Mouse (Mus musculus) spleen, embryonic (tissue): ENCODE results near the gene D10Jhu81e.
"Not testable (repeated sequence)": the region's sequence is repeated elsewhere in the genome, so short reads cannot be mapped to it uniquely, and the experiment has no call there.

Experiments used
- CTCF ChIA-PET: fragments of 350-600 bp; sonication (Branson Sonifier 250); formaldehyde crosslinking; loops from one replicate; lab custom pipeline; 2022; lab: Charles Lee

The D10Jhu81e gene

DNA sequence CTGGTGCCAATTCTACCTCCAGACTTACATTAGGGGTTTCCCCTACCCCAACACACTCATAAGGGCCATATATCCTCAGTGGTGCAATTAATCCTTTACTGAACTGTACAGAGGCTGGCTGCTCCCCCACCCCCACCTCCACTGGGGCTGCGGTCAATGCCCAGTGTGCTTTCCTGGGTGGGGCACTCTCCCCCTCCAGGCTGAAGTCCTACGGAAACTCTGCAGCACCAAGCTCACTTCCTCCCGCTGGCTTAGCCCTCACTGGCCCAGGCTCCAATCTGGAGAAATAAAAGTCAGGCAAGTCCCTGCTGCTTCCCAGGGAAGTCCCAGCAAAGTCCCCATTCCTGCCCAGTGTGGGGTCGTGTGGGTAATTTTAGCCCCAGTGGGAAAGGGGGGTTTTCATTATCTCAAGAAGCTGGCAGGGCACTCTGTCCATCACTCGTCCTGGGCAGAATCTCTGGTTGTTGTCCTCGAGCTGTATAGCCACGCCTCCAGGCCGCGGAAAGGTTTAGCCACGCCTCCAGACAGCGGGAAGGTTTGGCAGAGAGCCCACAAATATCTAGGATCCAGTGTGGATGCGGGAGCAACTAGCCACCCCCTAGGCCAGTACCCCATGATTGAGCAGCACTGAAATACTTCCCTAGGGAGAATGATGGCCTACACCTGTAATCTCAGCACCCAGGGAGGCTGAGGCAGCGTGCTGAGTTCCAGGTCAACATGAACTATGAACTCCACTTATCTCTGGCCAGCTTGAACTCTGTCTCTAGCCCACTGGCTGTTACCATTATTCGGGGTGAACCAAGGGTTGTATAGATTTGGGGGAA, 34.4 kb downstream of the D10Jhu81e start:
- CTCF ChIA-PET, result no interaction called here

DNA sequence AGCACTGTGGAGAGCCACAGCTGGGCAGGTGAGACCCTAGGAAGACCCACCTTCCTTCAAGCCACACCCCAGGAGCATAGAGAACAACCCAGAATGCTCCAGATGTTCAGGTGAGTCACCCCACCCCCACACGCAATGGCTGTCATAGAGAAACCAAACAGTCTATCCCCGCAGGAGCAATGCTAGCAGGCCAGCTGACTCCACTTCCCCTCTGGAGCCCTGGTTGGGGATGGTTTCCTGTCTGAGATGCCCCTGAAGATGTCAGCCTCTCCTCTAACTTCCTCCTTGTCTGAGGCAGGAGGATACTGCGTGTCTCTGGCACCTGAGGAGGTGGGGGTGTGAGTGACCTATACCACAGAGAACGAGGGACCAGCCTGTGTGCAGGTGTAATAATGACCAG, 35.2 kb downstream of the D10Jhu81e start:
- CTCF ChIA-PET, result no interaction called here

DNA sequence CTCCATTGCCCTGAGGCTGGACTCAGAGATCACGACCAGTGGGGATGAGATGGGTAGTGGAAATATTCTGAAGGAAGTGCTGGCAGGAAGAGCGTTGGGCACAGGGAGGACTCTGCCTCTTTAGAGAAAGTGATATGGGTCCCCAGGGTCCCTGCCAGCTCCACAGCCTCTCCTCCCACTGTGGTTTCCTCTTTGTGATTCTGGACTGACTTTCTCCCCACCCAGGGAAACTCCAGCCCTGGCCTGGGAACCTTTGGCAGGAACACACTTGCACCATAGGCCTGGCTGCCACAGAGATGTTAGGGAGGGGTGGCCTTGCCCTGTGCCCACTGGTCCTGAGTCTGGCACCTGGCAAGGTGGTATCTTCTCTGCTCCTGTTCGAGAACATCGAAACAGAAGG, 39.6 kb downstream of the D10Jhu81e start:
- CTCF ChIA-PET, result interaction anchor here (0.8 kb wide), 1 partner anchor 15 kb away, joined by 7 read pairs; no protein-coding TSS in a partner anchor

DNA sequence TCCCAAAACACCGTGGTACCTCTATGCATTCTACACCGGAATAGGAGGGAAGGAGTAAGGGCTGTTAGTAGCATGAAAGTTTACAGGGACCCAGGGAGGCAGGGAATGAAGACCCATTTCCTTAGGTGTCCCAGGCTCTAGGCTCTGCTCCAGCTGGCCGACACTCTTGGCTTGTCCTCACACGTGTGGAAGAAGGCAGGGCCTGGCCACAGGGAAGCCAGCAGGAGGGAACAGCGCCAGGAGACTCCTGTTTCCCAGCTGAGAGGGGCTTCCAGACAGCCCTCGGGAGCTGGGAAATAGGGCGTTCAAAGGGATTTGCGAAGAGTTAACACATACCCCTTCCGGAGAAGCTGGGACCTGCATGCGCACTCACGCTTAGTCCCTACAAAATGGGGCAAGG, 40.2 kb downstream of the D10Jhu81e start:
- CTCF ChIA-PET, result interaction anchor here (0.8 kb wide), 1 partner anchor 15 kb away, joined by 7 read pairs; no protein-coding TSS in a partner anchor

DNA sequence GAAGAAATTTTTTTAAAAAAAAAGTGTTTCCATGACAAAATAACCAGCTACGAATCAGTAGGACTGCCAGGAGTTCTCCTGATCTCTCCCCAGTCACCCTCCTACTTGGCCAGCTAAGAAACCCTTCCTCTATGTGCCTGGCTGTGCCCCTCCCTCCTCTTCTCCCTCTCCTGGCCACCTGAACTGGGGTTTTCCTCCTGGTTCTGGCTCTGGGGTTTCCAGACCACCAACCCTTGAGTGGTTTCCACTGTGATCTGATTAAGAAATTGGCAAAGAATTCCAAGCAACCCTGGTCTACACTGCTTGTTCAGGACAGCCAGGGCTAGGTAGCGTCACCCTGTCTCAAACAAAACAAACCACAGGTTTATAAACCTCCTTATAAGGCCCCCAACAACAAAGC, 40.9 kb downstream of the D10Jhu81e start:
- CTCF ChIA-PET, result no interaction called here

DNA sequence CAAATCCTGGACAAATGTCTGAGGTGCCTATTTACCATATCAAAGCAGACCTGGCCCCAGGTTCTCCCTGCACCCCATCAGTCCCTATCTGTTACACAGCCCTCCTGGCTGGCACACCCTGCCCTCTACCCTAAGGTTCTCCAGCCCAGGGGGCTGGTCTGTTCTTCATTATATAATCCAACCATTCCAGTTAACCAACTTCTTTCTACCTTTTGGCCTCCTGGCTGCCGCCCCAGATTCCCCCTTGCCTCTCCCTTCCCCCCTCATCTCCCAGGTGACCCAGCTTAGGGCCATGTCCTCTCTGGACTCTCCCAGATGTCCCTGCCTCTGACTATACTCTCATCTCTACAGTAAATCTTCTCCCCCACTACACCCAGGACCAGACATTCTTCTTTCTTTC, 41.7 kb downstream of the D10Jhu81e start:
- CTCF ChIA-PET, result no interaction called here

DNA sequence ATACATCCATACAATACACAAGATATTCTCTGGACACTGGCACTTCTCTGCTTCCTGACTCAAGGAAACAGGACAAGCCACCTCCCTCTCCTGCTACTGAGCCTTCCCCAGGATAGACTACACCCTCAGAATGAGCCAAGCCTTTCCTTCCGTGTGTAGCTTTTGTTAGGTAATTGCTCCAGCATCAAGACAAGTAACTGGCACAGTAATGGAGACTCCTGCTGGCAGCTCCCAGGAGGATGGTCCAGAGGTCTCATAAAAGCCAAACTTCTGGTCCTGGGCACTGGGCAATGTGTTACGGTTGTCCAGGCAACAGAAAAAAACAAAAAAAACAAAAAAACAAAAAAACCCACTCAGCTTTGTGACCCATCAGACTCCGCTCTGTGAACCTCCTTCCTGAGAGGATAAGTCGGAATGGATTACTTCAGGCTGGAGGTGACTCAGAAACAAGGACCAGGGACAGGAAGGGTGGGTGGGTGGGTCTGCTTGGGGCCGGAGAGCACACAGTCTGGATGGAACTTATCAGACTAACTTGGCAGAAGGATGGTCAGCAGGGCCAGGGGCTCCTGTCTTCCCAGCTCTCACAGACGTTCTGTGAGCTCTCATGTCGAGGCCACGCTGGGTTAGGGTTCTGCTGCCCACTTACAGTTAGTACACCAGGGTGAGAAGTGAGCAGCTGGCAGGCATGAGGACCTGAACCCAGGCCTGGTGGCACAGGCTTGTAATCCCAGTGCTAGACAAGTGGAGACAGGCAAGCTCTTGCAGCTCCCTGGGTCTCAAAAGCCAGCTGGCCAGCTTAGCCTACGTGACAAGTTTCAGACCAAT, 42.3 kb downstream of the D10Jhu81e start:
- CTCF ChIA-PET, result no interaction called here

DNA sequence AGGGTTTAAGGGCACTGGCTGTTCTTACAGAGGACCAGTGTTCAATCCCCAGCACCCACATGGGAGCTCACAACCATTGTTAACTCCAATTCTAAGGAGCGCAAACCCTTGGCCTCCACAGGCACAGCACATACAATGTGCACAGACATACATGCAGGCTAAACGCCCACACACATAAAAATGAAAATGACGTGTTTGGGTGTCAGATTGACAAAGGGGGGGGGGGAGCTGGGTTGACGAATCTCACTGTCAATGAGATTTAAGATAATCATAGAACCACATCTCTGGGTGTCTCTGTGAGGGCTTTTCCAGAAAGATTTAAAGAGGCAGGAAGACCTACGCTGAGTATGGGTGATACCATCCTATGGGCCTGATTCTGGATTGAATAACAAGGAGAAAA, 43.3 kb downstream of the D10Jhu81e start:
- CTCF ChIA-PET, result interaction anchor here (0.6 kb wide), 1 partner anchor 42 kb away, joined by 3 read pairs; no protein-coding TSS in a partner anchor

DNA sequence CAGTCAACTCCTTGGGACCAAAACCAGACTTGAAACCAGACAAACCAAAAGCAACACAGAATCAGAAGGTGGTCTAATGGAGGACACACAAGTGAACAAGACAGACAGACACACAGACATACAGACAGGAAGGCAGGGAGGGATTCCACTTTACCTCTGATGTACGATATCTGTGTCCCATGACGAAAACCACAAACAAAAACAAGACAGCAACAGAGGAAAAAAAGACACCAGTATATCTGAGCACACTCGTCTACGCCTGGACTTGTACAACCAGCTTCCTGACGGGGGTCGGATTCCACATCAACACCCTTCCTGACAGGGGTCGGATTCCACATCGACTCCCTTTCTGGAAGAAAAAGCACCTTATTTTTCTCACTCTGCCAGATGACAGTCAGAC, 44.5 kb downstream of the D10Jhu81e start:
- CTCF ChIA-PET, result not testable (repeated sequence)

DNA sequence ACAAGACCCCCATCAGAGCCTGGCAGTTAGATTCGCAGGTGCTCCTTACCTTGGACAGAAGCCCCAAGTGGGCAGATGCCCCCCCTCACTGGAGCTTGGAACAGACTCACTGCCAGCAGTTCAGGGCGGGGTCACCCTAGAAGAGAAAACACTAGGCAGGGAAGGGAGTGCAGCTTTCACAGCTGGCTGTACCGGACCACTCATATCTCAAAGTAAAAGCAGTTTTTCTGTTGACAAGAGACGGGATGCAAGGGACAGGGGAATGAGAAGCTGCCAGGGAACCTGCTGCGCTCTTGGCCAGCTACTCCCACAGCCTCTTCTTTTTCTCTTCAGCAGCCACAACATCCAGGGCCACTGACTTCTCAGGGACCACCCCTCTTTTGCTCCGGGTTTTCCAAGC, 45.4 kb downstream of the D10Jhu81e start:
- CTCF ChIA-PET, result not testable (repeated sequence)

DNA sequence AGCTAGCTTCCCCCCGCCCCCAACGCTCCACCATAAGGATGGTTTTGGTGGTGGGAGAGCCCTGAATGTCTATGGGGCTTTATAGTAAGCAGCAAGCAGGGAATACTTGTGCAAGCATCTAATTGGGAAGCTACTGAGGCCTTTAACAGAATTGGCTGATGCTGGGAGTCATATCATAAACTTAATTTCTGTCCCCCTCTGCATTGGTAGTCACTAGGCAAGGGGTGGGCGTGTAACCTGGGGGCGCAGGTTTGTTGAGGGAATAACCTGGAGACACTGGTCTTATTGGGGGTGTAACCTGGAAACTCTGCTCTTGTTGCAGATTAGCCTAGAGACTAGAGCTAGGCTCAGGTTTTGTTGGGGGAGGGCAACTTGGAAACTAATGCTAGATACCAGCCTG, 50.2 kb downstream of the D10Jhu81e start:
- CTCF ChIA-PET, result no interaction called here

DNA sequence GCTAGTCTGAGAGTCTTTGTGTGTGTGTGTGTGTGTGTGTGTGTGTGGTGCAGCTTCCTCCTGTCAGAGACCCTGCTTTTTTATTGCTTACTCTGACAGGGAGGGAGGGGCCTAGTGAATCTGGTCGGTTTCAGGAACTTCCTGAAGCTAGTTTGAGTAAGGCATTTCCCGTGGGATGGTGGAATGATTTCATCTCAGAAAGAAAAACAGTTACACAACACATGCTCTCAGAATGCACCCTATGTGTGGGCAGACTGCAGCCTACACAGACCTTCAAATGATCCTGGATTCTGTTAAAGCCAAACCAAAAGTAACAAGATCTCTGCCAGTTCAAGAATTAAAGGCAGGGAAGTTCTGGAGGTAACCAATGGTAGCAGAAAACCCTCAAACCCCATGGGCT, 54.4 kb downstream of the D10Jhu81e start:
- CTCF ChIA-PET, result interaction anchor here (0.6 to 0.9 kb wide), 2 partner anchors 9 to 14 kb away, joined by 3 to 7 read pairs; no protein-coding TSS in a partner anchor

DNA sequence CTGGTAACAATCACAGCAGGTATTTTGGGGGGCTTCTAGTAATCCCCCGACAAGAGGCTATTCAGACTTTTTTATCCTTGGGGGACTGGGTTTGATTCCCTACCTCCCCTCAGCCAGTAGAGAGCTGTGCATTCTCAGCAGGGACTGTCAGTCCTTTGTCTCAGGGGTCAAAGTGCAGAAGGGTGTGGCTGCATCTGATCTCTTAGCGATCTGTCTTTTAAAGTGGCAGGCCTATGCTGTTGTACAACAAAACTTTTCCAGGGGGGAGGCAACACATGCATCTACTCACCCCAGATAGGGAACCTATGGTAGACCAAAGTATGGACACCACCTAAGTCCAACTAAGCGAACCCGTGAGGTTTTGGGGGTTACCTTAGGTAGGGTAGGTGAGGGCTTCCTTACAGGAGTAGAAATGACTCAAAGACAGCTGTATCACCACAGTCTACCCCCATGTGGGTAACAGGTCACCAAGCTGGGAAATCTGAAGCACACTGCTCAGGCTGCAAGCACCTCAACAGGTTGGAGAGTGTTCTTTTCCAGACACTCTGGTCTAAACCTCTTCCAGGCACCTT, 55.0 kb downstream of the D10Jhu81e start:
- CTCF ChIA-PET, result interaction anchor here (0.6 kb wide), 1 partner anchor 15 kb away, joined by 7 read pairs; no protein-coding TSS in a partner anchor
